Mouse (Mus musculus) hindbrain, embryonic 13.5 days (tissue): Measurements from ENCODE around the gene Hip1r. TPM values are rescaled to one million over a fixed set of nuclear protein-coding genes. Genes with fewer than 3 reads are reported as not detected.
A peak's percentile ranks its signal among the peaks of the same experiment; 100 is the strongest.

Experiments used
- ATAC-seq: fragments of 200-750 bp; cut with Nextera tagmentation; 2 replicates; pipeline ENCODE4 v1.8.0; 2017; ENCODE audit warnings: moderate TSS enrichment; ENCODE audit not compliant: low FRiP score
- H3K27ac ChIP-seq: fragments of 300-500 bp; sonication (generic); 2 replicates; pipeline ENCODE4 v1.5.1; 2015; ENCODE audit warnings: inconsistent platforms, mild to moderate bottlenecking, moderate library complexity
- H3K27me3 ChIP-seq: fragments of 300-500 bp; sonication (generic); 2 replicates; pipeline ENCODE4 v1.6.1; 2015; ENCODE audit warnings: mild to moderate bottlenecking, inconsistent platforms
- H3K36me3 ChIP-seq: fragments of 300-500 bp; sonication (generic); 2 replicates; pipeline ENCODE4 v1.6.1; 2015; ENCODE audit warnings: mild to moderate bottlenecking, inconsistent platforms
- H3K4me1 ChIP-seq: fragments of 300-500 bp; sonication (generic); replicated peaks from 2 replicates; pipeline ENCODE4 v1.6.1; 2015; ENCODE audit warnings: inconsistent platforms
- H3K4me2 ChIP-seq: fragments of 300-500 bp; sonication (generic); 2 replicates; pipeline ENCODE4 v1.6.1; 2015; ENCODE audit warnings: inconsistent platforms, mild to moderate bottlenecking, moderate library complexity
- H3K4me3 ChIP-seq: fragments of 300-500 bp; sonication (generic); 2 replicates; pipeline ENCODE4 v1.5.1; 2015; ENCODE audit warnings: mild to moderate bottlenecking, inconsistent platforms
- H3K9ac ChIP-seq: fragments of 300-500 bp; sonication (generic); 2 replicates; pipeline ENCODE4 v1.6.1; 2015; ENCODE audit warnings: mild to moderate bottlenecking, inconsistent platforms
- H3K9me3 ChIP-seq: fragments of 300-500 bp; sonication (generic); 2 replicates; pipeline ENCODE4 v1.6.1; 2016; ENCODE audit warnings: inconsistent platforms
- WGBS: fragments of 180-500 bp; shearing (Covaris S2); methylation state at CpG from one replicate; pipeline ENCODE4 v1.1.7; 2015; 5-methylcytosine and 5-hydroxymethylcytosine counted together
- polyA plus RNA-seq: library from polyadenylated mRNA; unstranded; fragments of >200 nt; fragmentation: Nextera tagmentation; extraction: Ambion mirVana; gene quantifications from 2 replicates; pipeline ENCODE4 v1.2.1, GENCODE M21; 2015

Hip1r gene
- polyA plus RNA-seq, 1 experiment from 2014 or later: 25.5 TPM

- no peak overlapping the region for H3K4me2 ChIP-seq
- H3K4me1 ChIP-seq: peaks cover 22% of the 10 kb centered on the region
- H3K9me3 ChIP-seq: no peaks in the 10 kb centered on the region
- H3K36me3 ChIP-seq: no peaks in the 10 kb centered on the region
- no peak overlapping the region for H3K9ac ChIP-seq
- H3K27me3 ChIP-seq: no peaks in the 10 kb centered on the region
- no peak overlapping the region for H3K27ac ChIP-seq
- WGBS: 82% methylated on average over 11 of the region's 11 CpGs
- ATAC-seq: no peak
- no peak overlapping the region for H3K4me3 ChIP-seq
Measured at GRCm38 (mm10) chr5:124034471-124034870, 61.0 kb downstream of the Hip1r start.

GRCm38 (mm10) chr5:124035406-124035805 is 62.0 kb downstream of the Hip1r start:
- H3K36me3 ChIP-seq: no peaks in the 10 kb centered on the region

GRCm38 (mm10) chr5:124035806-124036205 is 62.4 kb downstream of the Hip1r start:
- Histone ChIP-seq H3K4me1 (peaks cover 9% of the 10 kb centered on the region), H3K27ac (no peak overlapping the region)
- WGBS: 79% methylated on average over 8 of the region's 8 CpGs

More at GRCm38 (mm10) chr5:124035406-124035805, 62.0 kb downstream of the Hip1r start:
- 94% methylated on average over 9 of the region's 9 CpGs for WGBS
- Histone ChIP-seq H3K4me2 (no peak overlapping the region), H3K4me1 (peaks cover 13% of the 10 kb centered on the region), H3K4me3 (no peak overlapping the region), H3K27ac (no peak overlapping the region), H3K27me3 (no peaks in the 10 kb centered on the region), H3K9me3 (no peaks in the 10 kb centered on the region), H3K9ac (no peak overlapping the region)
- no peak for ATAC-seq

DNA sequence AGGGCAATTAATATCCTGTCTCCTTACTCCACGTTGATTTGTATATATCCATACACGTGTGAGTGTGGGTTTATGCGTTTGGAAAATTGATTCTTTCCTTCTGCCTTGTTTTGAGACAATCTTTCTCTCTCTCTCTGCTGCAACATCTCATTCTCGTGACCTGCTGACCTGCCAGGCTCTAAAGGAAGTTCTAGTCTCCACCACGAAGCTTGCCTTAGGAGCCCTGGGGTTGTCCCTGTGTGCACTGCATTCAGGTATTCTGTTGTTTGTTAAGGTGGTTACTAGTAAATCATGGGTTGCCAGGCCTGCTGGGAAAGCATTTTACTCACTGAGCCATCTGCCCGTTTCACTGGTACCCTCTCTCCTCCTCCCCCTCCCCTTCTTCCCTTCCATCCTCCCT is 62.9 kb downstream of the Hip1r start:
- Histone ChIP-seq H3K9me3 (no peaks in the 10 kb centered on the region), H3K9ac (no peak overlapping the region), H3K4me3 (no peak overlapping the region), H3K4me2 (no peak overlapping the region), H3K4me1 (peaks cover 9% of the 10 kb centered on the region), H3K36me3 (no peaks in the 10 kb centered on the region), H3K27ac (peak overlapping the region; percentile 60), H3K27me3 (no peaks in the 10 kb centered on the region)
- no peak for ATAC-seq
- WGBS: 23% methylated on average over 6 of the region's 6 CpGs

More at GRCm38 (mm10) chr5:124035806-124036205, 62.4 kb downstream of the Hip1r start:
- H3K36me3 ChIP-seq: no peaks in the 10 kb centered on the region
- no peaks in the 10 kb centered on the region for H3K9me3 ChIP-seq
- H3K27me3 ChIP-seq: no peaks in the 10 kb centered on the region
- H3K4me3 ChIP-seq: no peak overlapping the region
- ATAC-seq: no peak
- H3K9ac ChIP-seq: no peak overlapping the region
- no peak overlapping the region for H3K4me2 ChIP-seq

DNA sequence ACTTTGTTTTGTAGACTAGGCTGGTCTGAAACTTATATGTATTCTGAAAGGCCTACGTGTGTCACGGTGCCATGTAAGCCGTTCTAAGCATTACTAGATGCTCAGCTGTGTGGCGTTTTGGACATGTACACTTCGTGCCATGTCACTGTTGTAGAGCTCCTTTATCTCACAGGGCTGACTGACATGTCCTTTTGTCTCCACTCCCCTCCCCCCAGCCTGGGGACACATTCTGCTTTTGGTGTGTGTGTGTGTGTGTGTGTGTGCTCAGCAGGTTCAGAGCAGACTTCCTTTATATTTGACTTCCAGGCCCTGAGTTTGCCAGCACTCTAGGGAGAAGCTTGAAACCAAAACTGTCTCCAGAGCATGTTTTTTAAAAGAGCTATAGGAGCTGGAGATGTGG is 63.4 kb downstream of the Hip1r start:
- Histone ChIP-seq H3K4me3 (no peak overlapping the region), H3K4me2 (no peak overlapping the region), H3K4me1 (peaks cover 9% of the 10 kb centered on the region), H3K27ac (peak overlapping the region; percentile 19; the same call in 1 of the 2 replicates), H3K27me3 (no peaks in the 10 kb centered on the region), H3K9ac (no peak overlapping the region), H3K36me3 (no peaks in the 10 kb centered on the region), H3K9me3 (no peaks in the 10 kb centered on the region)
- ATAC-seq: no peak
- 14% methylated on average over 5 of the region's 5 CpGs for WGBS

DNA sequence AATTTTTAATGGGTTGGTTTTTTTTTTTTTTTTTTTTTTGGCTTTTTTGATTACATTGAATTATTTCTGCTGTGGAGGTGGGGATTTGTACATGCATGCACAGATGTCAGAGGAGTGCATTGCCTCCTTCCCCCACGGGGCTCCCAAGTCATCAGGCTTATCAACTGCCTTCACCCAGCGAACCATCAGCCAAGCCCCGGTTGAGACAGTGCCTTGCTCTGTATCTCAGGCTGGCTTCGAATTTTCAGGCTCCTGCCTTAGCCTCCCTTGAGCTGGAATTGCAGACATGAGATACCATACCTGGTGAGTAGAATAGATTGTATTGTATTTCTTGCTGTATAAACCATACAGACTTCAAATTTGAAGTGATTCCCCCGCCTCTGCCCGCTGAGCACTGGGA is 66.2 kb downstream of the Hip1r start:
- H3K4me2 ChIP-seq: no peak overlapping the region
- H3K4me1 ChIP-seq: peaks cover 24% of the 10 kb centered on the region
- H3K9ac ChIP-seq: no peak overlapping the region
- no peaks in the 10 kb centered on the region for H3K9me3 ChIP-seq
- no peak overlapping the region for H3K4me3 ChIP-seq
- H3K27ac ChIP-seq: no peak overlapping the region
- no peak for ATAC-seq
- H3K27me3 ChIP-seq: no peaks in the 10 kb centered on the region
- H3K36me3 ChIP-seq: no peaks in the 10 kb centered on the region
- WGBS: 82% methylated on average over 6 of the region's 6 CpGs

DNA sequence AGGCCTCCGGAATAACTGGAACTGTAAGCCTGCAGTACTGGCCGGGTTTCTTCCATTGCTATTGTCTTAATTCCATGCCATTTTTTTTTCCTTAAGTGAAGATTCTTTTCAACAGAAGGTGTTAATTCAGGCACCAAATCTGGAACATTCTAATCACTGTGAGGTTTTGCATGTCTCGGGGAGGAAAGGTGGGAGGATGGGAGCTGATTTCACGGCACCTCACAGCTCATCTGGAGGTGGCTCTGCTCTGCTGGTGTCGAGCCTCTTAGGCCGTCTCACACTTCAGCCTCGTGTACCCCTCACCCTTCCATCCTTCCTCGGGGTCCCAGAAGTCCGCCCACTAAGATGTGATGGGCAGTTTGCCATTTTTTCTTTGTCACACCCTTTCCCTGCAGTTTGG is 67.7 kb downstream of the Hip1r start:
- Histone ChIP-seq H3K27ac (no peak overlapping the region), H3K4me2 (no peak overlapping the region), H3K9ac (no peak overlapping the region), H3K4me3 (no peak overlapping the region), H3K36me3 (no peaks in the 10 kb centered on the region), H3K4me1 (peaks cover 32% of the 10 kb centered on the region), H3K27me3 (no peaks in the 10 kb centered on the region), H3K9me3 (no peaks in the 10 kb centered on the region)
- no peak for ATAC-seq
- WGBS: 64% methylated on average over 9 of the region's 9 CpGs

GRCm38 (mm10) chr5:124043212-124043978 is 70.0 kb downstream of the Hip1r start:
- H3K4me2 ChIP-seq: no peak overlapping the region
- peaks cover 29% of the 10 kb centered on the region for H3K4me1 ChIP-seq
- 20% methylated on average over 10 of the region's 10 CpGs for WGBS
- ATAC-seq: peak; percentile 90
- peak overlapping the region; percentile 81 for H3K27ac ChIP-seq
- H3K36me3 ChIP-seq: no peaks in the 10 kb centered on the region
- H3K27me3 ChIP-seq: no peaks in the 10 kb centered on the region
- no peaks in the 10 kb centered on the region for H3K9me3 ChIP-seq
- H3K9ac ChIP-seq: peak overlapping the region; percentile 11; the same call in 1 of the 2 replicates
- no peak overlapping the region for H3K4me3 ChIP-seq

GRCm38 (mm10) chr5:124043999-124044398 is 70.6 kb downstream of the Hip1r start:
- WGBS: 58% methylated on average over 5 of the region's 5 CpGs

DNA sequence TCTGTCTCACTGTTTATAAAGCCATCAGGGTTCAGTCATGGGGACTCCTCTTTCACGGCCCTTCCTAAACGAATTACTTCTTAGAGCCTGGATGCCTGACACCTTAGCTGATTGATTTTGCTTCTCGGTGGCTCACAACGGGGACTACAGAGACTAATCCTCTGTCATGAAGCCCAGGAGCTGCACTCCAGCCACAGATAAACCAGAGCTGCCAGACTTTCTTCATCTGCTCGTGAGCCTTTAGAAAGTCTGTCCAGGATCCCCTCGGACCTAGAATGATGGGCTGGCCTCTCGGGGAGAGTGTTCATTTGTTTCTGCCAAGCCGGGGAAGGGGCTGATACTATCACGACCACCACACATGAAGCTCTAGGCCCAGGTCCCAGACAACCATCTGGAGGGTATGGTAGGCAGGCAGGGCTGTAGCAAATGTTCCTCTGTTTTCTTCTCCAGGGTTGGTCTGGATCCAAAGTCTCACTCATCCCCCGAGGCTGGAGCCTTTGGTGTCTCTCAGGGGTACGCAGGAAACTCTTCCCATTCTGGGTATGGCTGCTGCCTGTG is 72.1 kb downstream of the Hip1r start:
- no peak overlapping the region for H3K4me2 ChIP-seq
- H3K4me3 ChIP-seq: no peak overlapping the region
- H3K27ac ChIP-seq: peak overlapping the region; percentile 73
- peak overlapping the region; percentile 3; the same call in 1 of the 2 replicates for H3K9ac ChIP-seq
- H3K27me3 ChIP-seq: no peaks in the 10 kb centered on the region
- ATAC-seq: no peak
- no peaks in the 10 kb centered on the region for H3K9me3 ChIP-seq
- WGBS: 21% methylated on average over 11 of the region's 11 CpGs
- peaks cover 43% of the 10 kb centered on the region for H3K4me1 ChIP-seq
- no peaks in the 10 kb centered on the region for H3K36me3 ChIP-seq

More at GRCm38 (mm10) chr5:124043999-124044398, 70.6 kb downstream of the Hip1r start:
- H3K9me3 ChIP-seq: no peaks in the 10 kb centered on the region
- no peak for ATAC-seq
- no peak overlapping the region for H3K4me3 ChIP-seq
- H3K27ac ChIP-seq: peak overlapping the region; percentile 81
- no peaks in the 10 kb centered on the region for H3K27me3 ChIP-seq
- H3K4me2 ChIP-seq: no peak overlapping the region
- 0 out of 2 replicates have a peak overlapping the region, but pooled peaks have one; percentile 11 for H3K9ac ChIP-seq
- peaks cover 29% of the 10 kb centered on the region for H3K4me1 ChIP-seq
- H3K36me3 ChIP-seq: no peaks in the 10 kb centered on the region

DNA sequence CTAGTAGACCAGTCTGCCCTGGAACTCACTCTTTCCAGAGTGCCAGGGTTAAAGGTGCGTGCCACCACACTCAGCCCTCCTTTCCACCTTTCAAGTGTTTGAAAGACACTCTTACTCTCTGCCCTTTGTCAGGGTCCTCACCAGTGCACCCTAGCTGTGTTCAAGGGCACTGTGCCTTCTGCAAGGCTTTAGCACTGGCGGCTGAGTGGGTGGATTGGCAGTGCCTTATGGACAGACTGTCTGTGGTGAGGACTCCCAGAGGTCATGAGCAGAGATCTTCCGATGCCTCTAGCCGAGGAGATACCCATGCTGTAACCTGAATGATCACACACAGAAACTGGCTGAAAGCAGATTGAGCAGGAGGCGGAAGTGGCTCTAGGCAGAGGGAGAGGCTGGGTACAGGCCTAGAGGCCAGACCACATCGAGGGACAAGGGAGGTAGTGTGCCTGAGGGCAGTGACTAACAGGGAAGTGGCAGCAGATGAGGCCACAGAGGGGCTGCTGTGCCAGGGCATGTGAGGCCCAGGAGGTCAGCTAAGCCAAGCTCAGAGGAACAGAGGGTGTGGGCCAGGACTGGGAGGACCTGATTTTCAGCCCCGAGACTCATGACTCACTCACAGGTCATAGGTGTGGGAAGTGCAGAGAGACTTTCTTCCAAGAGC is 73.4 kb downstream of the Hip1r start:
- peaks cover 44% of the 10 kb centered on the region for H3K4me1 ChIP-seq
- no peaks in the 10 kb centered on the region for H3K9me3 ChIP-seq
- WGBS: 84% methylated on average over 7 of the region's 7 CpGs
- H3K4me3 ChIP-seq: no peak overlapping the region
- H3K27me3 ChIP-seq: no peaks in the 10 kb centered on the region
- no peak overlapping the region for H3K9ac ChIP-seq
- H3K4me2 ChIP-seq: no peak overlapping the region
- H3K36me3 ChIP-seq: no peaks in the 10 kb centered on the region
- H3K27ac ChIP-seq: no peak overlapping the region
- no peak for ATAC-seq

- Histone ChIP-seq H3K4me1 (peaks cover 29% of the 10 kb centered on the region), H3K36me3 (no peaks in the 10 kb centered on the region), H3K27me3 (no peaks in the 10 kb centered on the region), H3K9me3 (no peaks in the 10 kb centered on the region), H3K4me3 (no peak overlapping the region), H3K4me2 (no peak overlapping the region; the same call in 1 of the 2 replicates), H3K27ac (peak overlapping the region; percentile 65), H3K9ac (peak overlapping the region; percentile 43; the same call in 1 of the 2 replicates)
- ATAC-seq: 0 out of 2 replicates have a peak, but pooled peaks have one; percentile 13
- 64% methylated on average over 15 of the region's 15 CpGs for WGBS
Measured at GRCm38 (mm10) chr5:124049249-124050045, 76.0 kb downstream of the Hip1r start.
